Mouse (Mus musculus): ENCODE results near the gene Dusp16. TPM values are rescaled to one million over a fixed set of nuclear protein-coding genes. Genes with fewer than 3 reads are reported as not detected.
A peak's percentile ranks its signal among the peaks of the same experiment; 100 is the strongest.

Dusp16 gene
- 10 to 100 TPM; 22.8 TPM for total RNA-seq (2021)

- DNase-seq (ENCODE audit: low spot score) = peak; percentile 86
- intact Hi-C loops (cut with DNase I) = loop anchor here (5.0 to 10.0 kb wide), 2 partner anchors 130 to 368 kb away; partner anchors contain the start of gene Cdkn1b
Observed at GRCm38 (mm10) chr6:134792141-134793045, at the start of gene Dusp16. Gene Dusp16, minus strand, starts transcription at chr6:134792625.

- DNase-seq (ENCODE audit: low spot score) = no peak
- intact Hi-C loops (cut with DNase I) = no loop called here
Observed at GRCm38 (mm10) chr6:134840346-134840745, 47.9 kb upstream of the Dusp16 start.

- intact Hi-C loops (cut with DNase I) = no loop called here
- no peak for DNase-seq (ENCODE audit: low spot score)
Observed at GRCm38 (mm10) chr6:134838111-134838510, 45.7 kb upstream of the Dusp16 start.

- DNase-seq (ENCODE audit: low spot score) = no peak
- intact Hi-C loops (cut with DNase I) = no loop called here
Observed at GRCm38 (mm10) chr6:134834585-134835251, 42.3 kb upstream of the Dusp16 start.

- intact Hi-C loops (cut with DNase I) = no loop called here
- DNase-seq (ENCODE audit: low spot score) = no peak
Observed at GRCm38 (mm10) chr6:134830776-134831175, 38.4 kb upstream of the Dusp16 start.

GRCm38 (mm10) chr6:134829786-134830700 is 37.6 kb upstream of the Dusp16 start, which contains the start of gene Crebl2:
Gene Crebl2, plus strand, starts transcription at chr6:134830154.
- DNase-seq (ENCODE audit: low spot score) = peak; percentile 99
- intact Hi-C loops (cut with DNase I) = loop anchor here (2.0 to 10.0 kb wide), 2 partner anchors 35 to 175 kb away; no protein-coding TSS in a partner anchor

GRCm38 (mm10) chr6:134822844-134823243 is 30.4 kb upstream of the Dusp16 start:
- intact Hi-C loops (cut with DNase I) = loop anchor here (10.0 kb wide), 1 partner anchor 168 kb away; no protein-coding TSS in a partner anchor
- DNase-seq (ENCODE audit: low spot score) = no peak

GRCm38 (mm10) chr6:134820411-134820810 is 28.0 kb upstream of the Dusp16 start:
- intact Hi-C loops (cut with DNase I) = loop anchor here (10.0 kb wide), 1 partner anchor 166 kb away; no protein-coding TSS in a partner anchor
- DNase-seq (ENCODE audit: low spot score) = no peak

GRCm38 (mm10) chr6:134819741-134820140 is 27.3 kb upstream of the Dusp16 start:
- intact Hi-C loops (cut with DNase I) = loop anchor here (10.0 kb wide), 1 partner anchor 165 kb away; no protein-coding TSS in a partner anchor
- no peak for DNase-seq (ENCODE audit: low spot score)

- intact Hi-C loops (cut with DNase I) = no loop called here
- DNase-seq (ENCODE audit: low spot score) = no peak
Observed at GRCm38 (mm10) chr6:134817051-134817928, 24.9 kb upstream of the Dusp16 start.

GRCm38 (mm10) chr6:134813066-134813465 is 20.6 kb upstream of the Dusp16 start:
- intact Hi-C loops (cut with DNase I) = no loop called here
- DNase-seq (ENCODE audit: low spot score) = no peak

- intact Hi-C loops (cut with DNase I) = no loop called here
- no peak for DNase-seq (ENCODE audit: low spot score)
Observed at GRCm38 (mm10) chr6:134807794-134808193, 15.4 kb upstream of the Dusp16 start.

GRCm38 (mm10) chr6:134807091-134807490 is 14.7 kb upstream of the Dusp16 start:
- no peak for DNase-seq (ENCODE audit: low spot score)
- intact Hi-C loops (cut with DNase I) = no loop called here

- DNase-seq (ENCODE audit: low spot score) = no peak
- intact Hi-C loops (cut with DNase I) = no loop called here
Observed at GRCm38 (mm10) chr6:134806130-134806529, 13.7 kb upstream of the Dusp16 start.

GRCm38 (mm10) chr6:134804736-134805277 is 12.4 kb upstream of the Dusp16 start:
- intact Hi-C loops (cut with DNase I) = no loop called here
- no peak for DNase-seq (ENCODE audit: low spot score)

GRCm38 (mm10) chr6:134802641-134803043 is 10.2 kb upstream of the Dusp16 start:
- intact Hi-C loops (cut with DNase I) = no loop called here
- DNase-seq (ENCODE audit: low spot score) = no peak

- DNase-seq (ENCODE audit: low spot score) = no peak
- intact Hi-C loops (cut with DNase I) = no loop called here
Observed at GRCm38 (mm10) chr6:134801483-134801882, 9.1 kb upstream of the Dusp16 start.

- intact Hi-C loops (cut with DNase I) = loop anchor here (10.0 kb wide), 1 partner anchor 371 kb away; no protein-coding TSS in a partner anchor
- DNase-seq (ENCODE audit: low spot score) = no peak
Observed at GRCm38 (mm10) chr6:134796297-134796696, 3.9 kb upstream of the Dusp16 start.
